Comparison of ENCODE assay signal across 9 mouse cellular contexts in genomic region chrX:13224902-13225301, GRCm38 (mm10). TPM values are rescaled to one million over a fixed set of nuclear protein-coding genes. Genes with fewer than 3 reads are reported as not detected.
DNase-seq lines count a peak whose midpoint lies in the region; ATAC-seq and TF ChIP-seq lines count a peak whose summit lies in the region.
"Had no signal": no experiment of that assay in that cellular context is flagged by ENCODE, and none has a peak within 500 bp of the region (broad histone marks: within the 10 kb centered on the region; RNA-seq: fewer than 3 reads in every experiment).

No protein-coding gene starts in this region.

- H3K36me3 ChIP-seq in heart, adult 2 months (ENCODE audit: control insufficient read depth, insufficient read depth, low read length), result no peaks in the 10 kb centered on the region
- no peaks in the 10 kb centered on the region for H3K36me3 ChIP-seq in heart, embryonic 12.5 days
- no peaks in the 10 kb centered on the region for H3K36me3 ChIP-seq in forebrain, embryonic 16.5 days (ENCODE audit: control insufficient read depth, insufficient read depth)

- no peaks in the 10 kb centered on the region for H3K9me3 ChIP-seq in heart, embryonic 12.5 days (replicated peaks)
- H3K9me3 ChIP-seq in forebrain, embryonic 16.5 days (ENCODE audit: control insufficient read depth, low read length), result no peaks in the 10 kb centered on the region

- H3K4me2 ChIP-seq in heart, embryonic 12.5 days, result no peak overlapping the region
- H3K4me2 ChIP-seq in forebrain, embryonic 16.5 days (ENCODE audit: low read length), result no peak overlapping the region

- no peak overlapping the region for H3K4me3 ChIP-seq in heart, adult 2 months
- H3K4me3 ChIP-seq in heart, embryonic 12.5 days, result no peak overlapping the region
- no peak overlapping the region for H3K4me3 ChIP-seq in forebrain, embryonic 16.5 days (replicated peaks; ENCODE audit: low read length)

- TF ChIP-seq POLR2A in heart, adult 2 months (IDR thresholded peaks at IDR 0.05; ENCODE audit: insufficient read depth, low read depth, low read length), result no peak

- no peak for DNase-seq in heart, adult 2 months
- DNase-seq in spleen, postnatal 36 days (ENCODE audit: low spot score in 2 of 2), result peak; percentile 10 to 21
- DNase-seq in spleen, adult 12 weeks (ENCODE audit: low spot score), result no peak
- DNase-seq in thymus, postnatal 25 days, result peak; percentile 17
- no peak for DNase-seq in gastrocnemius, postnatal 14 days
- DNase-seq in left cerebral cortex, adult 9 months (ENCODE audit: low spot score in 2 of 2), result no peak
- DNase-seq: kidney, postnatal 36 days had no signal

- intact Hi-C loops in heart, adult 2 months (cut with DNase I), result loop anchor here (1.0 to 5.0 kb wide), 3 partner anchors 122 to 431 kb away; no protein-coding TSS in a partner anchor
- intact Hi-C loops in gastrocnemius, postnatal 14 days (cut with DNase I; ENCODE audit: low total_unique reads), result no loop called here

- no peak overlapping the region for H3K27ac ChIP-seq in heart, adult 2 months
- H3K27ac ChIP-seq in heart, embryonic 12.5 days (ENCODE audit: poor library complexity, severe bottlenecking), result no peak overlapping the region
- H3K27ac ChIP-seq in forebrain, embryonic 16.5 days (ENCODE audit: low read length), result no peak overlapping the region

- 5% methylated on average over 3 of the region's 3 CpGs for WGBS in heart, adult 2 months
- WGBS in heart, embryonic 12.5 days, result 5% methylated on average over 3 of the region's 3 CpGs
- 5% methylated on average over 3 of the region's 3 CpGs for WGBS in forebrain, embryonic 16.5 days

- ATAC-seq in heart, embryonic 12.5 days (ENCODE audit: insufficient number of reproducible peaks, low FRiP score), result no peak
- peak; percentile 64 for ATAC-seq in forebrain, embryonic 16.5 days

- TF ChIP-seq EP300 in heart, adult 2 months (IDR thresholded peaks at IDR 0.05; ENCODE audit: insufficient read depth, low read depth, low read length), result no peak

- peak; percentile 80 for TF ChIP-seq CTCF in heart, adult 2 months (IDR thresholded peaks at IDR 0.05)

- no peak overlapping the region for H3K9ac ChIP-seq in heart, adult 2 months (ENCODE audit: low read depth, low read length)
- H3K9ac ChIP-seq in heart, embryonic 12.5 days, result no peak overlapping the region
- H3K9ac ChIP-seq in forebrain, embryonic 16.5 days (replicated peaks; ENCODE audit: low read depth, low read length), result no peak overlapping the region

- H3K79me2 ChIP-seq in heart, adult 2 months (replicated peaks; ENCODE audit: control insufficient read depth, insufficient read depth, low read length), result no peaks in the 10 kb centered on the region

- H3K27me3 ChIP-seq in heart, adult 2 months (ENCODE audit: control insufficient read depth, insufficient read depth, low read length), result no peaks in the 10 kb centered on the region
- peaks cover 39% of the 10 kb centered on the region; the same call in 1 of the 2 replicates for H3K27me3 ChIP-seq in heart, embryonic 12.5 days (replicated peaks)
- H3K27me3 ChIP-seq in forebrain, embryonic 16.5 days (replicated peaks; ENCODE audit: control insufficient read depth, insufficient read depth, low read length), result no peaks in the 10 kb centered on the region

- H3K4me1 ChIP-seq in heart, adult 2 months (ENCODE audit: control insufficient read depth, insufficient read depth, low read length), result no peaks in the 10 kb centered on the region
- H3K4me1 ChIP-seq in heart, embryonic 12.5 days (replicated peaks), result no peaks in the 10 kb centered on the region
- no peaks in the 10 kb centered on the region for H3K4me1 ChIP-seq in forebrain, embryonic 16.5 days (replicated peaks; ENCODE audit: control insufficient read depth, insufficient read depth, low read length)

RNA-seq across cellular contexts. Expression of gene Ddx3x, which starts 55.9 kb away (rescaled TPM):
- total RNA-seq in heart, adult 2 months (2021), result 100 to 1,000 TPM; 142 to 176 TPM
- polyA plus RNA-seq in heart, adult 2 months (2012; rRNA removed), result 21.9 and 57.2 TPM in 2 replicates
- polyA plus RNA-seq in heart, embryonic 12.5 days (2016; fragmentation: Nextera tagmentation; extraction: Ambion mirVana), result 105 and 116 TPM in 2 replicates
- polyA plus RNA-seq in forebrain, embryonic 16.5 days (2015; fragmentation: Nextera tagmentation; extraction: Ambion mirVana), result 121 and 133 TPM in 2 replicates
- 100 to 1,000 TPM in 1 of 2 experiments, 10 to 100 TPM in 1; 84.9 to 119 TPM for total RNA-seq in gastrocnemius, postnatal 14 days (2021)

Comparison
In these comparisons a context has a peak if more than half of its experiments do, and no peak if none do; other contexts are left out.
1. DNase-seq: peak in spleen, postnatal 36 days (2 of 2) and thymus, postnatal 25 days (single experiment); none in heart, adult 2 months (0 of 2), spleen, adult 12 weeks (single experiment), gastrocnemius, postnatal 14 days (single experiment) and left cerebral cortex, adult 9 months (0 of 2).